Mouse (Mus musculus) heart, postnatal 25 days (tissue): ENCODE measurements around the gene Acox1. TPM values are rescaled to one million over a fixed set of nuclear protein-coding genes. Genes with fewer than 3 reads are reported as not detected.

Source experiments
- DNase-seq: peaks from one replicate; pipeline ENCODE4 v3.0.0; 2022; ENCODE audit warnings: low spot score
- intact Hi-C: fragments of 180-260 bp; cut with DNase I; formaldehyde crosslinking; loops from one replicate; pipeline ENCODE4 v1.15.1; 2025
- total RNA-seq, 2 experiments: library from RNA; stranded (reverse); gene quantifications; 2 replicates each; pipeline ENCODE4 v1.2.3; 2021

Gene Acox1
- total RNA-seq, 2 experiments from 2014 or later, result 123 to 137 TPM

DNA sequence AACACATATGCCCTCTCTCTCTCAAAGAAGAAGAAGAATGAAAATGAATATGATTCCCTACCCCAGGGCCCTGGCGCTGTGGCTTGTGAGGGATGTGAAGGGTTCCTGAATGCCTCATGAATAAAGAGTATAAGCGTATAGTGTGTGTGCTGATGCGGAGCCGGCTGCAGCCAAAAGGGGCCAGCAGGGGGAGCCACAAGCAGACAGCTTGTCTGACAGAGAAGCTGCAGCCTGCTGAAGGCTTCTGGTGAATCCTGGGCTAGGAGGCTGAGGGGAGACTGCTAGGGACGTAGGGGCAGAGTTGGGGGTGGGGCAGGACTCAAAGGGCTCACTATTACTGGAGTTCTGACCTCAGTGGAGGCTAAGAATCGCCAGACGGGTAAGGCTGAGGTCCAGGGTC, 16.3 kb upstream of the Acox1 start:
- DNase-seq, result no peak
- intact Hi-C loops, result no loop called here

DNA sequence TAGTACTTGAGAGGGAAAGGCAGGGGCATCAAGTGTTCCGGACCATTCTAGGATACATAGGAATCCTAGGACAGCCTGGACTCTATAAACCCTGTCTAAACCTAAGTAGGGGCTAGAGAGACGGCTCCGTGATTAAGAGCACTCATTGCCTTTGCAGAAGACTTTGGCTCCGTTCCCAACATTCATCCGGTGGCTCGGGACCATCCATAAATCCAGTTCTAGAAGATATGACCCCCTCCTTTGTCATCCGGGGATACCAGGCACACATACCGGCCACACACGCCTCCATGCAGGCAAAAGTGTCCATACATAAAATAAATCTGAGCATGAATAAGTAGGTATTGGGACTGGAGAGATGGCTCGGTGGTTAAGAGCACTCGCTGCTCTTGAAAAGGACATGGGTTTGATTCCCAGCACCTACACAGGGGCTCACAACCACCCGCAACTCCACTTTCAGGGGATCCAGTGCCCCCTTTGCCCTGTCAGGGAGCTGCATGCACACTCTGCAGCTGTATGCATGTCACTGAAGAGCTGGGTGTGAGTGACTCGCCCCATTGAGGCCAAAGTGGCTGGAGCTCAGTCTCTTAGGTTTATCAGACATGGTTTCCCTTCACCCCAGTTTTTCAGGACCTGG, 15.1 kb upstream of the Acox1 start:
- DNase-seq, result no peak
- intact Hi-C loops, result no loop called here

DNA sequence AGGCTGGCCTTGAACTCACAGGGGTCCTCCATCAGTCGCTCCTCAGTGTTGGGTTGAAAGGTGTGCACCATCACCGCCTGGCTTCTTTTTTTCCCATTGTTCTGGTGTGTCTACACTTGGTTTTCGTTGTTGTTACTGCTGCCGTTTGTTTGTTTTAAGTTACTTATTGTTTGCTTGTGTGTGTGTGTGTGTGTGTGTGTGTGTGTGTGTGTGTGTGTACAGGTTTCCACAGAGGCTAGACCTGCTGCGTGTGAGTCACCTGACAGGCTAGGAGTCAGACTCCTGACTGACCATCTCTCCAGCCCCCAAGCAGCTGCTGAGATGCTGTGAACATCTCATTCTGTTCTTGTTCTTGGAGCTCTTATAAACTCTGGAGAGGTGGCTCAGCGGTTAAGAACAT, 14.0 kb upstream of the Acox1 start:
- no peak for DNase-seq
- intact Hi-C loops, result no loop called here

DNA sequence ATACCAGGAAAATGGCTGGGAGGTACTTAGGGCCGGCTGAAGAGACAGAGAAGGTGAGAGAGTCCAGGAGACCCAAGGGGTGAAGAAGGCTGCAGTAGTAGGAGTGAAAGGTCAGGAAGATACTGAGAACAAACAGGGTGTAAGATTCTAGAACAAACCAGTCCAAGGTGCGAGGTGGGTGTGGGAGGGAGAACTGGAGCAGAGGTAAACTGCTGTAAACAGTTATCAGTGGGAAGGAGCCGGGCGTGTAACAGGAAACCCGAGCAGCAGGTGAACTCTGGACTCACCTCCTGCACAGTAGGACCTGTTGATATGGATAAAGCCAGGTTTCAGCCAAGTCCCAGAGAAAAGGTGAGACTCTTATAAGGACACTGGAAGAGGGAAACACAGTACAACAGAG, 11.9 kb upstream of the Acox1 start:
- intact Hi-C loops, result no loop called here

DNA sequence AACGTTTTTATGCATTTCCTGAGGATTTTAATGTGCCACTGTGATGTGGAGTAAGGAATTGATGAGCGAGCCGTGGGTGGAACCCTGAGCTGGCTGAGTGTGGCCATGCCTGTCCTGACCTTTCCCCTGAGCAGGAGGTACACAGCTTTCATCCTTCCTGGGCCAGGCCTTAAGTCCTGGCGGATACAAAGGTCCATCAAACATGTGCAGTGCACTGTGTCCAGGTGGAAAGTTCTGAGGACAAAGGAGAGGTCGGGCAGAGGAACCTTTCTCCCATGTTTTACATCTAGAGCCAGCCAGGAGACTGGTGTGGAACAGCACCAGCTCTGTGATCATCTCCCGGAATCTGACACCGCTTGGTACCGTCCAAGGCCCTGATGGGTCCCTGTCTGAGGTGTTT, 10.4 kb upstream of the Acox1 start:
- intact Hi-C loops, result no loop called here
- no peak for DNase-seq

More for the DNA sequence above, 11.9 kb upstream of the Acox1 start:
- no peak for DNase-seq

DNA sequence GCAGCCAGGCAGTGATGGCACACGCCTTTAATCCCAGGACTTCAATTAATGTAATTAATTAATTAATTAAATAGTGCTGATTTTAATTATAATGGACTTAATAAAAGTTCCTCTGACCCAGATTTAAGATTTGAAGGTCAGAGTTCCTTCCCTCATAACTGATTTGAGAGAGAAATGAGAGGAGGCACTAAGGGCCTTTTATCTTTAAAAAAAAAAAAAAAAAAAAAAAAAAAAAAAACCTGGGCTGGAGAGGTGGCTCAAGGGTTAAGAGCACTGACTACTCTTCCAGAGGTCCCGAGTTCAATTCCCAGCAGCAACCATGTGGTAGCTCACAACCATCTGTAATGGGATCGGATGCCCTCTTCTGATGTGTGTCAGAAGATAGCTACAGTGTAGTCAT, 9.8 kb upstream of the Acox1 start:
- DNase-seq, result no peak
- intact Hi-C loops, result no loop called here

DNA sequence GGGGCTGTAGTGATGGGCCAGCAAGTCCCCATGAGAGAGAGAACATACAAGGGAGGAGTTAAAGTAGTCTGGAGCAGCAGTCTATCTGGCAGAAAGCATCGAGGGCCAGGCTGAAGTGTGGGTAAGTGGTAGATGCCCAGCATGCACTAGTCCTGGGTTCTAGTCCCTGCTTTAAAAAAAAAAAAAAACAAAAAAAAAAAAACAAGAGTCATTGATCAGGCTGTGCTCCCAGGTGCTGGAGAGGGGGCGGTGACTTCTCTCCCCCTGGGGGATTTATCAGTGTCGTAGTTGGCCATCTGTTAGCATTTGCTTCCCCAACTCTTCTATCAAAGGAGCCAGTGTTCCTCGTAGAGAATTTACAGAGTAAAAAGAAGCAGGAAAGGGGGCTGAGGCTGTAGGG, 7.8 kb upstream of the Acox1 start:
- intact Hi-C loops, result no loop called here
- no peak for DNase-seq

DNA sequence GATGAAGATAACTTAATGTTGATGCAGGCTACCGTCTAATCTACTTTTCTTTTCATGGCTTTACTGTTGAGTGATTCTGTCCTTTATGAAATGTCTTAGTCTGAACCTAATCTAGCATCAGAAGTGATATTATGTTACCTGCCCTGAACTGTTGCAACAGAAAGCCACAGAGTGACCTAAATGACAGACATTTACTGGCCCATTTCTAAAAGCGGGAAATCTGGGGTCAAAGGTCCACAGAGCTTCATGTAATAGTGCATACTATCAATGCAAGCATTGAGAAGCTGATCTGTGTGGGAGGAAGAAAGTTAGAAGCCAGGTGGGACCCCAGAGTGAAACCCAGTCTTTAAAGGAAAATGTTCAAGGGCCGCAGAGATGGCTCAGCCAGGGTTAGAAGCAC, 4.3 kb upstream of the Acox1 start:
- no peak for DNase-seq
- intact Hi-C loops, result no loop called here

DNA sequence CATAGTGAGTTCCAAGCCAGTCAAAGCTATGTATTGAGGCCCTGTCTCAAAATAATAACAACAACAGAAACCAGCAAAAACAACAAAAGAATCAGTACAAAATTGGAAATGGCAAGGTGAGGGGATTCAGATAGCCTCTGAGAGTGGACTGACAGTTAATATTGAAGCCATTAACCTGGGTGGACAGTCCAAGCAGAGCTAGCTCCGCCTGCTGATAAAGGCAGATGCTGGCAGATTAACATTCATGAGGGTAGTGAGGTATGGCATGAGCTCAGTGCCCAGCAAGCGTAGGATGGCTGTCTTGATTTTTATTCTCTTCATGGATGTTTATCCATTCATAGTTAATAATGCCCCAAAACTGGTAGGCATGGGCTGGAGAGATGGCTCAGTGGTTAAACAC, 2.3 kb upstream of the Acox1 start:
- intact Hi-C loops, result loop anchor here (2.0 kb wide), 1 partner anchor 16 kb away; no protein-coding TSS in a partner anchor

DNA sequence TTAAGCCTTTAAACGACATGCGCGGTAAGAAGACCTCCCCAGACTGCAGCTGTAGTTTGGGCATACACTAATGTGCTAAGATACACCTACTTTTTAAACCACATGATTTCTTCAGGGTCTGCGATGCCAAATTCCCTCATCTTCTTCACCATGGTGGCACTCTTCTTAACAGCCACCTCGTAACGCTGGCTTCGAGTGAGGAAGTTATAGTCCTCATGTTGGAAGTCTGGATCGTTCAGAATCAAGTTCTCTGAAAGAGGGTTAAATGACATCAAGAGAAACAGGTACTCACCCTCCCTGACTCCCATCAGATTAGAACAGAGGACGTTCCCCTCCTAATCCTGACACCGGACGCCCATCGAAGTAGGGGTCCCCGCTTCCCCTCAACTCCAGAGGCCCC, 713 bp downstream of the Acox1 start:
- DNase-seq, result no peak
- intact Hi-C loops, result no loop called here

More for the DNA sequence above, 2.3 kb upstream of the Acox1 start:
- no peak for DNase-seq

DNA sequence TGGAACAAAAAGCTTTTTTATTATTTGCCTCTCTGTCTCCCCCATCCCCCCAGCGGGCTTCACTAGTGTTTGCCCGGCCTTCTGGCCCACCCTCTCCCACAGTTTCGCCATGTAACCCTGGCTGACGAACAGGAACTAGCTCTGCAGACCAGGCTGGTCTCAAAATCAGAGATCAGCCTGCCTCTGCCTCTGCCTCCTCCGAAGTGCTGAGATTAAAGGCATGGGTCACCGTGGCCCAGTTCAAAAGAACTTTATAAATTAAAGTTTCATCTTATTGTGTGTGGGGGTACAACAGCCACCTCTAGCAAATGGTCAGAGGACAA, 1.3 kb downstream of the Acox1 start:
- no peak for DNase-seq
- intact Hi-C loops, result no loop called here

DNA sequence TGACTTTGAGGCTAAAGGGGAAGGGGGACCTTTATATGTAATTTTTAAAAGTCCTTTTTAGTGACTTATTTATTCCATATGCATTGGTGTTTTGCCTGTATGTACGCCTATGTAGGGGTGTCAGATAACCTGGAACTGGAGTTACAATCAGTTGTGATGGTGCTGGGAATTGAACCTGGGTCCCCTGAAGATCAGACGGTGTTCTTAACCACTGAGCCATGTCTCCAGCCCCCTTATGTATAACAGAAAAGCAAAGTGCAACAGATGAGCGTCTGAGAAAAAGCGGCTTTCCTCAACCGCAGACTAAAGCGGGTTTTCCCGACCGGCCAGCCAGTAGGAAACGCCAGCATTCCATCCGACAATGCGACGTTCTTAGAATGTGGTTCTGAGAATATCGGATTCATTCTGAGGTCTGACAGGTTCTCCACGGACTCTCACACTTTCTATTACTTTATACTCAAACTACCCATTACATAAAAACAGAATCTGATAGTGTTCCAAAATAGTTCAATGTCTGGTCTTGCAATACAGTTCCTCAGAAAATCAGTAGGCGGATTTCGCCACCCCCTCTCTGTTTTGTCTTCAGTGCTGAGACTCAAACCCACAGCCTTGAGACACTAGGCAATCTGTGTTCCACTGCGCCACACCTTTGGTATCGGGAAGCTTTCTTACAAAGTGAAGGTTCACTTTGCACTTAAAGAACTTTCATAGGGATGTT, 1.8 kb downstream of the Acox1 start:
- no peak for DNase-seq
- intact Hi-C loops, result no loop called here

DNA sequence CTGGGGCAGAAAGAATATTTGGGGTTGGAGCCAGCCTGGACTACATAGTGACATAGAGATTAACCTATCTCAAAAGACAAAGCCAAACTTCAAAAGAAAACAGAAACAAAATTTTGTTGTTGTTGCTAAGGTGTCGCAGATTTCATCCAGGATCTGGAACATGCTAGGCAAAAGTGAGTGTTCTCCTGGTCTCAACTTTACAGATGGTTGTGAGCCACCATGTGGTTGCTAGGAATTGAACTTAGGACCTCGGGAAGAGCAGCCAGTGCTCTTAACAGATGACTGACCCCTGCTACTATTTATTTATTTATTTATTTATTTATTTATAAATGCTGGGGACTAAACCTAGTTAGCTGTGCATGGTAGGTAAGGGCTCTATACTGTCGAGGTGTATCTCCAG, 2.5 kb downstream of the Acox1 start:
- DNase-seq, result no peak
- intact Hi-C loops, result no loop called here

DNA sequence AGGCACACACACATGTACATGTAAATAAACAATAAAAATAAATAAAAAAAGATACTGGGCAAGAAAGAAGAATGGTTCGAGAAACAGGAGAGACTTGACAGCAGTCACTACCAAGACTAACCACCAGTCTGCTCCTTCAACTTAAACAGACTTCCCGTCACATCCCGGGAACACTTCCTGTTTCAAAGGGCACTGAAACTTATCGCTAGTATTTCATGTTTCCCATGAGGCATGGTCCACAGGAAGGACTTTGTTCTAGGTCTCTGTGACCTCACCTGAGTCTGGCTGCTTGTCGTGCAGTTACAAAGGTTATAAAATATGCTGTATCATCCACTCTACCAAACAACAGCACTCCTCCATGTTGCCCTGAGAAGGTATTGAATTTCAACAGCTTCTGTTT, 3.6 kb downstream of the Acox1 start:
- DNase-seq, result no peak
- intact Hi-C loops, result no loop called here

DNA sequence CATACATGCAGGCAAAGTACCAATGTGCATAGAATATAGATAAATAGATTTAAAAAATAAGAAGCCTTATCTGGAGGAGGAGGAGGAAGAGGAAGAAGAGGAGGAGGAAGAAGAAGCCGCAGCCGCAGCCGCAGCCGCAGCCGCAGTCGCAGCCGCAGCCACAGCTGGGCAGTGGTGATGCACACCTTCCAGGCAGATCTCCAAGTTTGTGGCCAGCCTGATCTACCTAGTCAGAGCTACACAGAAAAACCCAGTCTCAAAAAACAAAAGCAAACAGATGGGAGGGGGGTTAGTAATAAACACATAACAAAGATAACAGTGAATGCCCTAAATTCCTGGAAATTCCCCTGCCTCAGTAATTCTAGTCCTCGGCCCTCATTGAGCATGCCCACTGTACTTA, 4.2 kb downstream of the Acox1 start:
- intact Hi-C loops, result no loop called here
- DNase-seq, result no peak

DNA sequence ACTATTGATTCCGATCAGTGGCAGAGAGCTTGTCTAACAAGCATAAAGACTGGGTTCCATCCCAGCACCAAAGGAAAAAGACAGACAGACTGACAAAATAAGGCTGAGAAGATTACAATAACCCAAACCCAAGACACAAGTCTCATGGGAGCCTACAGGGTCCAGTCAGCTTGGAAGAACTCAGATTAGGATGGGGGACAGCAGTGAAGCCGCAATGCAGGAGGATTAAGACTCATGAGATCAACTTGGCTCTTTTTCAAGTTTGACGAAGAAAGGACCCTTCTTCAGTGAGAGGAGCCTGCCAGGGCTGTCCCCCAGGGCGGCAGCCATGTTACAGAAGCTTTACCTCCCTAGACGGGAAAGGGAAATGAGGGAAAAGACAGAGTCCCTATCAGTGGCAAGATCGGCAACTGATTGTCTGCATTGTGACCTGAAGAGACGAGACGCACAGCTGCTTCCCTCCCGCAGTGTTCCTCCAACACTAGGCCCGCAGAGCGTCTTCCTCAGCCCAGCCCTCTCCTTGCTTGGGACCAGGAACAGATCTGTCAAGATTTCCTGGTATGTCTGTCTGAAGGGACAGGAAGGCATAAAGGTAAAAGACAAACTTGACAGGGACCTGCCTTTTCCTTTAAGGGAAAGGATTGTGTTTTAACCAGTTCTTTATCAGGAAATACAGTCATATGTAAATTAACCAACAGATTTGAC, 11.5 kb downstream of the Acox1 start:
- no peak for DNase-seq
- intact Hi-C loops, result no loop called here

DNA sequence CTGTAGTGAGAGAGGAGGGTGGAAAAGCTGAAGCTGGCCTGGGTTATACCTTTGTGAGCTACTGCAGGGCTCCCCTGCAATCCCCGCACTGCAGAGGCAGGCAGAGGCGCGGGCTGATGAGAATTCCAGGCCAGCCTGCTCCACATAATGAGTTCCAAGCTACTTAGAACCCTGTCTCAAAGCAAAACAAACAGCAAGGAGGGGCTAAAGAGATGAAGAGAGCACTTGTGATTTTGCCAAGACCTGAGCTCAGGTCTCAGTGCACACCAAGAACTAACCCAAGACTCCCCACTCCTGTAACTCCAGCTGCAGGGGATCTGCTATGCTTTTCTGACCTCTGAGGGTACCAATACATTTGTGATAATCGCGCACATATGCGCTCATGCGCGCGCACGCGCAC, 12.5 kb downstream of the Acox1 start:
- intact Hi-C loops, result no loop called here
- DNase-seq, result no peak

DNA sequence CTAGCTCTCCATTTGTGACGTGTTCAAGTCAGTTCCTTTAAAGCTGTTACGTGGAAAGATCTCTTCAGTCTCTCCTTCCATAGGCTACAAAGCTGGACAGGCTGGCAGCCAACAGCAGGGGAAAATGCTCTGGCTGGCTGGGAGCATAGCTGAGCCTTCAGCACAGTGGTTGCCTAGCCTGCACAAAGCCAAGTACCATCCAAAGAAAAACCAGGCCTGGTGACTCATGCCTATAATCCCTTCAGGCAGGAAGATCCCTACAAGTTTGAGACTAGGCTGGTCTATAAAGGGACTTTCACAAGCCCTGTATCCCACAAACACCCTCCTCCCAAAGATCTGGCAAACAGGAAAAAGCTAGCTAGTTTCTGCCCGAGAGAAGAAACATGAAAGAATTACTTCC, 13.0 kb downstream of the Acox1 start:
- DNase-seq, result no peak
- intact Hi-C loops, result no loop called here

DNA sequence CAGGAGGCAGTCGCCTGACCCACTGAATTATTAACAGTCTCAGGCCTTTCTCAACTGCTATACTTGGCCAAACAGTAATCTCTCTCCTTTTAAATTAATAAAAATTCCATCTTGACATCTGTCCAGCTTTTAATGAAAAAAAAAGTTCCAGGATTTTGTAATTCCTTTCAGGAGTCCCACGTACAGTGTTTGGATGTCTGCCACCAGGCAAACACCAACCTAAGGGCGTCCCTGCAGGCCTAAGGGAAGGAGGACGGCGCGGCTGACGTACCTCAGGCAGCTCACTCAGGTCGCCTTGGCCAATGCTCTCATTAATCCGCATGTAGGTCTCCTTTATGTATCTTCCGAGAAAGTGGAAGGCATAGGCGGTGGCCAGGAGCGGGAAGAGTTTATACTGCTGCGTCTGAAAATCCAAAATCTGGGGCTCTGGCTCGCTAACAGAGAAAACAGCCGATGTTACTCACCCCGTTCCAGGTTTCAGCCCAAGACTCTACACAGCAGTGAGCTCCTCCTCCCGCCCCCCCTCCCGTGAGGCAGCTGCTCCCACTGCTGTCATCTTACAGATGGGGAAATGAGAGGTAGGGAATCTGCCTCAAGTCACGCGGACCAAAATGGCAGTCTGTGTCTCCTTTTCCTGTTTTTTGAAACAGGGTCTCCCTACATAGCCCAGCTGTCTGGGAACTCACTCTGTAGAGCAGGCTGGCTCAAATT, 20.3 kb downstream of the Acox1 start:
- DNase-seq, result no peak
- intact Hi-C loops, result no loop called here

DNA sequence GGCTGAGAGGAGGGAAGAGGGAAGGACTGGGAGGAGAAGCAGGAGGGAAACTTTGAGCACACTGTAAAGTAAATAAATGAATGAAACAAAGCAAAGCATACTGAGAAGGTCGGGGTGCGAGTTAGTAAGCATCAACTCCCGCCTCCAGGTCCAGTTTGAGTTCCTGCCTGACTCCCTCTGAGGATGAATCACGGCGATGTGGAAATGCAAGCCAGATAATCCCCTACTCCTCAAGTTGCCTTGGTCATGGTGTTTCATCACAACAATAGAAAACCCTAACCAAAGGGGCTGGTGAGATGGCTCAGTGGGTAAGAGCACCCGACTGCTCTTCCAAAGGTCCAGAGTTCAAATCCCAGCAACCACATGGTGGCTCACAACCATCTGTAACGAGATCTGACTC, 22.8 kb downstream of the Acox1 start:
- intact Hi-C loops, result no loop called here
- no peak for DNase-seq
